Mouse (Mus musculus) limb, embryonic 14.5 days (tissue): ENCODE results near the gene Gsk3a. TPM values are rescaled to one million over a fixed set of nuclear protein-coding genes. Genes with fewer than 3 reads are reported as not detected.

Source experiments
- ATAC-seq: fragments of 200-750 bp; cut with Nextera tagmentation; 2 replicates; pipeline ENCODE4 v1.8.0; 2017; ENCODE audit warnings: low read depth, moderate number of reproducible peaks, moderate TSS enrichment; ENCODE audit not compliant: low FRiP score
- DNase-seq: peaks from one replicate; pipeline ENCODE4 v3.0.0-alpha.2; 2015; ENCODE audit warnings: low spot score
- H3K27ac ChIP-seq: fragments of 300-500 bp; sonication (generic); replicated peaks from 2 replicates; pipeline ENCODE4 v1.5.1; 2014; ENCODE audit warnings: low read depth, mild to moderate bottlenecking, low read length, moderate library complexity, mixed read lengths
- H3K27me3 ChIP-seq: fragments of 300-500 bp; sonication (generic); 2 replicates; pipeline ENCODE4 v1.6.1; 2014; ENCODE audit warnings: low read length, mixed read lengths; ENCODE audit not compliant: control insufficient read depth, insufficient read depth
- H3K36me3 ChIP-seq: fragments of 300-500 bp; sonication (generic); 2 replicates; pipeline ENCODE4 v1.6.1; 2014; ENCODE audit warnings: mild to moderate bottlenecking, low read length, moderate library complexity, mixed read lengths; ENCODE audit not compliant: control insufficient read depth, insufficient read depth
- H3K4me1 ChIP-seq: fragments of 300-500 bp; sonication (generic); 2 replicates; pipeline ENCODE4 v1.6.1; 2014; ENCODE audit warnings: antibody characterized with exemption, low read length, mixed read lengths; ENCODE audit not compliant: control insufficient read depth, insufficient read depth
- H3K4me2 ChIP-seq: fragments of 300-500 bp; sonication (generic); replicated peaks from 2 replicates; pipeline ENCODE4 v1.6.1; 2014; ENCODE audit warnings: low read depth, mild to moderate bottlenecking, low read length, moderate library complexity; ENCODE audit not compliant: severe bottlenecking
- H3K4me3 ChIP-seq: fragments of 300-500 bp; sonication (generic); replicated peaks from 2 replicates; pipeline ENCODE4 v1.5.1; 2014; ENCODE audit warnings: low read length
- H3K9ac ChIP-seq: fragments of 300-500 bp; sonication (generic); 2 replicates; pipeline ENCODE4 v1.6.1; 2014; ENCODE audit warnings: mild to moderate bottlenecking, low read depth, low read length, moderate library complexity; ENCODE audit not compliant: severe bottlenecking
- H3K9me3 ChIP-seq: fragments of 300-500 bp; sonication (generic); 2 replicates; pipeline ENCODE4 v1.6.1; 2016; ENCODE audit warnings: low read length; ENCODE audit not compliant: control insufficient read depth
- POLR2A ChIP-seq: fragments of 200-500 bp; IDR thresholded peaks from 2 replicates; pipeline ENCODE4 v1.8.0; 2012; ENCODE audit warnings: inconsistent platforms, mild to moderate bottlenecking, moderate library complexity, borderline replicate concordance; ENCODE audit not compliant: insufficient read depth, insufficient read length; ENCODE audit errors: extremely low read depth
- WGBS: fragments of 180-500 bp; shearing (Covaris S2); extraction: QIAGEN DNeasy Blood & Tissue Kit; methylation state at CpG from one replicate; pipeline ENCODE4 v1.1.7; 2014; 5-methylcytosine and 5-hydroxymethylcytosine counted together
- polyA plus RNA-seq, 2 experiments: library from polyadenylated mRNA; depleted of rRNA in 1 of 2; stranded (reverse) in 1 of 2; unstranded in 1 of 2; fragments of >200 nt; fragmentation: Nextera tagmentation in 1 of 2; extraction: Ambion mirVana in 1 of 2; gene quantifications; 2 replicates each; pipeline versions ENCODE4 v1.2.1 to v1.2.3; 2012 to 2014

Gsk3a gene
- polyA plus RNA-seq, 2 experiments: 16.3 to 155 TPM

DNA sequence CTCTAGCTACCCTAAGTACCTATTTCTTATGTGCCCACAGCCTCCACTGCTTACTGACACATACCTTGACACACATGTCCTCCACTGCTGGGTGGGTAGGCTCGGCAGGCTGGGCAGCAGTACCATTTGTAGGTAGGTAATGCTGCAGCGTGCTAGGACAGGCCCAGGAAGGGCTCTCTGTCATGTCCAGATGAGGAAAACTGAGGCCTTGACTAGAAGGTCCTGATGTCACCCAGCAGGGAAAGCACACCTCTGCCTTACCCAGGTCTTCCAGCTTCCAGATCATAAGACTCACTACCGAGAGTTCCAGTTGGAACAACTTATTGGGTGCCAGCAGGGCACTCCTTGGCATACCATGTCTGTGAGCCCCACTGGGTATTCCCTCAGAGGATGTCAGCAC is 37.3 kb upstream of the Gsk3a start:
- 73% methylated on average over 3 of the region's 3 CpGs for WGBS
- H3K4me1 ChIP-seq: peaks cover 32% of the 10 kb centered on the region
- H3K27ac ChIP-seq: no peak overlapping the region
- H3K9ac ChIP-seq: no peak overlapping the region
- no peak for DNase-seq
- H3K36me3 ChIP-seq: peaks cover 42% of the 10 kb centered on the region
- H3K4me3 ChIP-seq: no peak overlapping the region
- H3K27me3 ChIP-seq: no peaks in the 10 kb centered on the region
- no peak for TF ChIP-seq POLR2A
- no peak for ATAC-seq
- H3K4me2 ChIP-seq: no peak overlapping the region
- H3K9me3 ChIP-seq: no peaks in the 10 kb centered on the region

GRCm38 (mm10) chr7:25274571-25274970 is 36.9 kb upstream of the Gsk3a start:
- peaks cover 42% of the 10 kb centered on the region for H3K36me3 ChIP-seq
- H3K9me3 ChIP-seq: no peaks in the 10 kb centered on the region
- H3K4me1 ChIP-seq: peaks cover 34% of the 10 kb centered on the region
- H3K27ac ChIP-seq: no peak overlapping the region
- H3K4me3 ChIP-seq: no peak overlapping the region
- no peak for TF ChIP-seq POLR2A
- 0 out of 2 replicates have a peak overlapping the region, but pooled peaks have one; percentile 25 for H3K9ac ChIP-seq
- H3K27me3 ChIP-seq: no peaks in the 10 kb centered on the region
- ATAC-seq: no peak
- DNase-seq: no peak
- WGBS: 45% methylated on average over 5 of the region's 5 CpGs
- H3K4me2 ChIP-seq: no peak overlapping the region

DNA sequence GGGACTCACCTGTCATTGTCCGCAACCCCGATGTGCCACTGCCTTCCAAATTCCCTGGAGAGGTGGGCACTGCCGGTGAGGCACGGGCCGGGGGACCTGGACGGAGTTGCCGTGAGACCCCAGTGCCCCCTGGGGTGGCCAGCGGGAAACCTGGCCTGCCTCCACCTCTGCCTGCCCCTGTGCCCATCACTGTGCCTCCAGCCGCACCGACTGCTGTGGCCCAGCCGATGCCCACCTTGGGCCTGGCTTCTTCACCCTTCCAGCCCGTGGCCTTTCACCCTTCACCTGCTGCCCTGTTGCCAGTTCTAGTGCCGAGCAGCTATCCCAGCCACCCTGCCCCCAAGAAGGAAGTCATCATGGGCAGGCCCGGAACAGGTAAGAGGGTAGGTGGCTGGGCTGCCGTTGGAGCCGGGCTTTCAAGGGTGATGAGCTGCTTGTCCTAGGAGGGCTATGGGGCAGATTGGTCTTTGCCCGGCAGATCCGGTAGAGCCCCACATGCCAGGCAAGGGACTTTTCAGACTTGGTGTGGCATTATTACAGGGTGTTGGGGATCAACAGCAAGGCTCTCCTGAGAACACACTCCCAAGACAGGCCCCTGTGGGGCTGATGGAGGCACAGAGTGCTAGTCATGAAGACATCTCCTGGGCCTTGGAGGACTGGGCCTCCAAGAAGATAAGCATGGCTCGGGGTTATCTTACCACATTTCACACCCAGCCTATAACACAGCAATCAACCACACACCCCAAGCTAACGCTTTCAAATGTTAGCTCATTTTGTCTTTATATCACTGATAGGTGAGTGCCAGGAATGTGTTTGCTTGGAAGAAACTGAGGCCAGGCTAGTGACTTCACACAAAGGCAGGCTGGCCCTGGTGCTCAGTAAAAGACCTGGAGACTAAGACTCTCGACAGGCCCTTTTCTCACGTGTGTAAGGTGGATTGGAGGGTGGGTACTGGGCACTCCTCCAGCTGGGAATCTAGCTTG is 35.9 kb upstream of the Gsk3a start:
- Histone ChIP-seq H3K36me3 (peaks cover 42% of the 10 kb centered on the region), H3K4me1 (peaks cover 41% of the 10 kb centered on the region), H3K9me3 (no peaks in the 10 kb centered on the region), H3K4me3 (no peak overlapping the region), H3K9ac (no peak overlapping the region), H3K27me3 (no peaks in the 10 kb centered on the region), H3K4me2 (no peak overlapping the region), H3K27ac (no peak overlapping the region)
- 89% methylated on average over 18 of the region's 22 CpGs for WGBS
- TF ChIP-seq POLR2A: no peak
- ATAC-seq (no peak), DNase-seq (no peak)

DNA sequence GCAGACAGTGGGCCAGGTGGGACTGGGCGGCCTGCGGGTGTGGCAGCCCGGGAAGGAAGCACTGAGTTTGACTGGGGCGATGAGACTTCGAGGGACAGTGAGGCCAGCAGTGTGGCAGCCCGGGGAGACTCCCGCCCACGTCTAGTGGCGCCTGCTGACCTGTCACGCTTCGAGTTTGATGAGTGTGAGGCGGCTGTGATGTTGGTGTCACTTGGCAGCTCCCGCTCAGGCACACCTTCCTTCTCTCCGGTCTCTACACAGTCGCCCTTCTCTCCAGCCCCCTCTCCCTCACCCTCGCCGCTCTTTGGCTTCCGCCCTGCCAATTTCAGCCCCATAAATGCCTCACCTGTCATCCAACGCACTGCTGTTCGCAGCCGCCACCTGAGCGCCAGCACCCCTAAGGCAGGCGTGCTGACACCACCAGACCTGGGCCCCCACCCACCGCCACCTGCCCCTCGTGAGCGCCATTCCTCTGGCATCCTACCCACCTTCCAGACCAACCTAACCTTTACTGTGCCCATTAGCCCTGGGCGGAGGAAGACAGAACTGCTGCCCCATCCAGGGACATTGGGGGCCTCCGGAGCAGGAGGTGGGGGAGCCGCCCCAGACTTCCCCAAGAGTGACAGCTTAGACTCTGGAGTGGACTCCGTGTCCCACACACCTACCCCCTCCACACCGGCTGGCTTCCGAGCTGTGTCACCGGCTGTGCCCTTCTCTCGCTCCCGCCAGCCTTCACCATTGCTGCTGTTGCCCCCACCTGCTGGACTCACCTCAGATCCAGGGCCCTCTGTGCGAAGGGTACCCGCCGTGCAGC is 35.0 kb upstream of the Gsk3a start:
- DNase-seq: no peak
- H3K27me3 ChIP-seq: no peaks in the 10 kb centered on the region
- H3K4me3 ChIP-seq: no peak overlapping the region
- no peak overlapping the region for H3K4me2 ChIP-seq
- peaks cover 39% of the 10 kb centered on the region for H3K4me1 ChIP-seq
- ATAC-seq: no peak
- 91% methylated on average over 38 of the region's 38 CpGs for WGBS
- H3K27ac ChIP-seq: no peak overlapping the region
- TF ChIP-seq POLR2A: no peak
- H3K9me3 ChIP-seq: no peaks in the 10 kb centered on the region
- 0 out of 2 replicates have a peak overlapping the region, but pooled peaks have one; percentile 4 for H3K9ac ChIP-seq
- H3K36me3 ChIP-seq: peaks cover 42% of the 10 kb centered on the region

DNA sequence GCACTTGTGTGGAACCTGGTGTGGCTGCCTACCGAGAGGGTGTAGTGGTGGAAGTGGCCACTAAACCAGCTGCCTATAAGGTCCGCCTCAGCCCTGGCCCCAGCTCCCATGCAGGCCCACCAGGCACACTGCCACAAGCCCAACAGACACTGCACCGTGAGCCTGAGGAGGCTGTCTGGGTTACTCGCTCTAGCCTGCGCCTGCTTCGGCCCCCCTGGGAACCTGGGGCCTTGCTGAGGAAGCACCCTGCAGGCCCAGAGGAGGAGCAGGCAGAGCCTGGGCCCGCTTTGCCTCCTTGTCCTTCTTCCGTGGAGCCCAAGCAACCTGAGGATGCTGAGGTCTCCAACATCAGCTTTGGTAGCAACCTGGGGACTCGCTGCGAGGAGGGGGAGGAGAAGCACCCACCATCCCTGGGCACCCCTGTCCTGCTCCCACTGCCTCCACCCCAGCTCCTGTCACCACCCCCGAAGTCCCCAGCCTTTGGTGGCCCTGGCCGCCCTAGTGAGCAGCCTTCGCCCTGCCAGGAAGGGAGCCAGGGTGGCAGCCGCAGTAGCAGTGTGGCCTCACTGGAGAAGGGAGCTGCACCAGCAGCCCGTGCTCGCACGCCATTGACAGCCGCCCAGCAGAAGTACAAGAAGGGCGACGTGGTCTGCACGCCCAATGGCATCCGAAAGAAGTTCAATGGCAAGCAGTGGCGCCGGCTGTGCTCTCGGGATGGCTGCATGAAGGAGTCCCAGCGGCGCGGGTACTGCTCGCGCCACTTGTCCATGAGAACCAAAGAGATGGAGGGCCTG is 34.2 kb upstream of the Gsk3a start:
- Histone ChIP-seq H3K9ac (no peak overlapping the region), H3K4me3 (no peak overlapping the region)
- 89% methylated on average over 30 of the region's 30 CpGs for WGBS

More for the DNA sequence above, 34.2 kb upstream of the Gsk3a start:
- H3K27me3 ChIP-seq: no peaks in the 10 kb centered on the region
- peaks cover 34% of the 10 kb centered on the region for H3K4me1 ChIP-seq
- H3K36me3 ChIP-seq: peaks cover 42% of the 10 kb centered on the region
- ATAC-seq: no peak
- H3K9me3 ChIP-seq: no peaks in the 10 kb centered on the region
- no peak for TF ChIP-seq POLR2A
- no peak overlapping the region for H3K4me2 ChIP-seq
- DNase-seq: no peak
- no peak overlapping the region for H3K27ac ChIP-seq
